Mouse (Mus musculus): ENCODE data around the gene Ippk. TPM values are rescaled to one million over a fixed set of nuclear protein-coding genes. Genes with fewer than 3 reads are reported as not detected.

Gene Ippk
- polyA plus RNA-seq, 1 experiment from 2014 or later: 15.1 TPM

DNA sequence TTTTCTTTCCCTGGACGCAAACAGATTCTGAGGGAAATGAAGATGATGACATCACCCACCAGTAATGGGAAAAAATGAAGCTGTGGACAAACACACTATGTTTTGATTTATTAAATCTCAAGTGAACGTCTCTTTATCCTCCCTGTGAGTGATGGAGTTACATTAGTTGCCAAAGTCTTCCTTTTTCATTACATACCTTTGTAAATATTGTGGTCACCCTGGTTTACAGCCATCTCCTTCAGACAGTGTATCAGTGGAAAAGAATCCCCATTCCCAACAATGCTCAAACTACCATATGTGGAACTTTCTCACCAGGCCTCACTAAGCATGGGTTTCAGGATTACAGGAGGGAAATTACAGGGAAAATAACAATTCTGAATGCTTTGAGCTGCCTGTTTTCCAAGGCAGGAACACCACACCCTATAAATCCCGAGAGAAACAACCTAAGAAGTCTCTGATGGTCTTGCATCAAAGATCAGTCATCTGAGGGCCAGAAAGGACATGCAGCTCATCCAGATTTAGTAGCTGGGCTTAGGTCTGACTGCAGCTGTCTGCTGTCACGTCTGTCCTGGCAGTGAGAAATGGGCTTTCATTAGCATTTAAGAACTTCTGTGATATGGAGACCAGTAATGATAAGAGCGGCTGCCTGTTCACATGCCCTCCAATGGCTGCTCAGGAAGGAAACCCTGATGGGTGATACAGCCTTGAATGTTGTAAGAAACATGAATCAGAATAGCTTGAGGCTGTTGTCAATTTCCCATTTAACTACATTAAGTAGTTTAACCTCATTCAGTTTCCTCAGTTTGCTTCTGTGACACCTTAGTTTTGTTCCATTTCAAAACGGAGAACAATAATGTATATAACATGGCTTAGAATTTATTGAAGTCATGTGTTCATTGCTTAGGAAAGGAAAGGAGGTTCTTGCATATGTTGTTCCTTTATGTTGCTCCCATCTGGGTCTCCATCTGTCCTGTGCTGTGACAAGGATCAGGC lies 71.6 kb downstream of the Ippk start, which contains the start of gene Tes3-ps:
Tes3-ps (plus strand) TSS at position 943 of the 993 bp plus-strand sequence.
- 51% methylated on average over 6 of the region's 6 CpGs for WGBS
- Histone ChIP-seq H3K4me1 (no peaks in the 10 kb centered on the region), H3K27me3 (no peaks in the 10 kb centered on the region), H3K4me2 (no peak within 1 kb of the TSS), H3K4me3 (no peak within 1 kb of the TSS), H3K9me3 (no peaks in the 10 kb centered on the region), H3K36me3 (no peaks in the 10 kb centered on the region), H3K9ac (no peak within 1 kb of the TSS), H3K27ac (no peak within 1 kb of the TSS; the same call in 1 of the 2 replicates)
- ATAC-seq (ENCODE audit: borderline replicate concordance, extremely low read depth, low FRiP score, low TSS enrichment): no peak

- H3K27me3 ChIP-seq: no peaks in the 10 kb centered on the region
- no peak for ATAC-seq (ENCODE audit: borderline replicate concordance, extremely low read depth, low FRiP score, low TSS enrichment)
- no peak within 1 kb of the TSS for H3K27ac ChIP-seq
- no peak within 1 kb of the TSS for H3K4me3 ChIP-seq
- H3K36me3 ChIP-seq: no peaks in the 10 kb centered on the region
- H3K9me3 ChIP-seq: no peaks in the 10 kb centered on the region
- 0 out of 2 replicates have a peak within 1 kb of the TSS, but pooled peaks have one; percentile 2 for H3K4me2 ChIP-seq
- peaks cover 4% of the 10 kb centered on the region; the same call in 1 of the 2 replicates for H3K4me1 ChIP-seq
- 46% methylated on average over 4 of the region's 4 CpGs for WGBS
- no peak within 1 kb of the TSS for H3K9ac ChIP-seq
These were observed 83.5 kb downstream of the Ippk start, which contains the start of gene Ecm2 for GRCm38 (mm10) chr13:49504510-49504909. Gene Ecm2 (plus strand): TSS chr13:49504810.

DNA sequence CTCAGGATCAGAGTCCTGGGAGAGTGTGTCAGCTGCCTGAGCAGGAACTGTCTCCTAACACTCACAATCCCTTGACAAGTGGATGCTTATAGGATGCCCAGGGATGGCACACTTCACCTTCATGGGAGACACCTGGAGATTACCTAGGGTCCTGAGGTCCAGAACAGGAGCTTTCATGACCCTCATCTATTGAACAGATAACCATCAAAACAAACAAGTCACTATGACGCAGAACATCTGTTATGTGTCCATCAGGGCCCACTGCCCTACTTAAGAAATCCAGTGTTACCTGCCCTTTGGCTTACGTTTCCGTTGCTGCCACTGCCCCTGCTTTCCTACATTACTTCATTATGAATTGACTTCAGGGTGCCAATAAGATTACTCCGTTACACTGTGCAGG lies 84.7 kb downstream of the Ippk start:
- no peak for ATAC-seq (ENCODE audit: borderline replicate concordance, extremely low read depth, low FRiP score, low TSS enrichment)
- H3K27ac ChIP-seq: no peak overlapping the region
- 68% methylated on average over 4 of the region's 4 CpGs for WGBS
- H3K9me3 ChIP-seq: no peaks in the 10 kb centered on the region
- no peaks in the 10 kb centered on the region for H3K36me3 ChIP-seq
- no peak overlapping the region for H3K4me3 ChIP-seq
- no peak overlapping the region for H3K9ac ChIP-seq
- H3K27me3 ChIP-seq: no peaks in the 10 kb centered on the region
- no peak overlapping the region for H3K4me2 ChIP-seq
- peaks cover 4% of the 10 kb centered on the region; the same call in 1 of the 2 replicates for H3K4me1 ChIP-seq

- Histone ChIP-seq H3K9ac (no peak overlapping the region), H3K4me2 (no peak overlapping the region), H3K27ac (no peak overlapping the region), H3K4me1 (peaks cover 4% of the 10 kb centered on the region; the same call in 1 of the 2 replicates), H3K27me3 (no peaks in the 10 kb centered on the region), H3K4me3 (no peak overlapping the region), H3K9me3 (no peaks in the 10 kb centered on the region), H3K36me3 (no peaks in the 10 kb centered on the region)
- WGBS: 38% methylated on average over 3 of the region's 3 CpGs
- ATAC-seq (ENCODE audit: borderline replicate concordance, extremely low read depth, low FRiP score, low TSS enrichment): no peak
These were observed 86.1 kb downstream of the Ippk start for GRCm38 (mm10) chr13:49507176-49507575.

Other genes with a start within 250 kb of the Ippk start
- 44.5 and 45.1 TPM in 2 replicates for gene Ninj1, start 233.8 kb upstream of the Ippk start, polyA plus RNA-seq (2015; fragmentation: Nextera tagmentation; extraction: Ambion mirVana)
- gene Card19, start 205.2 kb upstream of the Ippk start, polyA plus RNA-seq (2015; fragmentation: Nextera tagmentation; extraction: Ambion mirVana): 47.4 and 52.6 TPM in 2 replicates
- gene Susd3, start 172.5 kb upstream of the Ippk start, polyA plus RNA-seq (2015; fragmentation: Nextera tagmentation; extraction: Ambion mirVana): 1.5 and 2.2 TPM in 2 replicates
- 0.30 and 0.33 TPM in 2 replicates for gene Fgd3, start 100.9 kb upstream of the Ippk start, polyA plus RNA-seq (2015; fragmentation: Nextera tagmentation; extraction: Ambion mirVana)
- gene Bicd2, start 79.7 kb upstream of the Ippk start, polyA plus RNA-seq (2015; fragmentation: Nextera tagmentation; extraction: Ambion mirVana): 33.1 and 34.7 TPM in 2 replicates
- gene Tes3-ps, start 72.1 kb downstream of the Ippk start, polyA plus RNA-seq (2015; fragmentation: Nextera tagmentation; extraction: Ambion mirVana): 0.94 and 1.4 TPM in 2 replicates
- 1.3 and 1.6 TPM in 2 replicates for gene Ecm2, start 83.6 kb downstream of the Ippk start, polyA plus RNA-seq (2015; fragmentation: Nextera tagmentation; extraction: Ambion mirVana)
- gene Aspn, start 123.2 kb downstream of the Ippk start, polyA plus RNA-seq (2015; fragmentation: Nextera tagmentation; extraction: Ambion mirVana): 30.6 and 32.0 TPM in 2 replicates
- gene Omd, start 161.2 kb downstream of the Ippk start, polyA plus RNA-seq (2015; fragmentation: Nextera tagmentation; extraction: Ambion mirVana): 0.92 and 1.1 TPM in 2 replicates
- 99.5 and 108 TPM in 2 replicates for gene Ogn, start 186.8 kb downstream of the Ippk start, polyA plus RNA-seq (2015; fragmentation: Nextera tagmentation; extraction: Ambion mirVana)
- 32.0 and 36.2 TPM in 2 replicates for gene Cenpp, start 231.5 kb downstream of the Ippk start, polyA plus RNA-seq (2015; fragmentation: Nextera tagmentation; extraction: Ambion mirVana)
- 12.5 and 14.2 TPM in 2 replicates for gene Nol8, start 231.8 kb downstream of the Ippk start, polyA plus RNA-seq (2015; fragmentation: Nextera tagmentation; extraction: Ambion mirVana)